Mouse (Mus musculus) urinary bladder, adult 18-20 months (tissue): ENCODE data around the gene Gm49373.

Experiments
- DNase-seq, 2 experiments: peaks; one replicate each; pipeline ENCODE4 v3.0.0; 2022; ENCODE audit warnings: low spot score in 2 of 2, mixed read lengths in 2 of 2

The Gm49373 gene

DNA sequence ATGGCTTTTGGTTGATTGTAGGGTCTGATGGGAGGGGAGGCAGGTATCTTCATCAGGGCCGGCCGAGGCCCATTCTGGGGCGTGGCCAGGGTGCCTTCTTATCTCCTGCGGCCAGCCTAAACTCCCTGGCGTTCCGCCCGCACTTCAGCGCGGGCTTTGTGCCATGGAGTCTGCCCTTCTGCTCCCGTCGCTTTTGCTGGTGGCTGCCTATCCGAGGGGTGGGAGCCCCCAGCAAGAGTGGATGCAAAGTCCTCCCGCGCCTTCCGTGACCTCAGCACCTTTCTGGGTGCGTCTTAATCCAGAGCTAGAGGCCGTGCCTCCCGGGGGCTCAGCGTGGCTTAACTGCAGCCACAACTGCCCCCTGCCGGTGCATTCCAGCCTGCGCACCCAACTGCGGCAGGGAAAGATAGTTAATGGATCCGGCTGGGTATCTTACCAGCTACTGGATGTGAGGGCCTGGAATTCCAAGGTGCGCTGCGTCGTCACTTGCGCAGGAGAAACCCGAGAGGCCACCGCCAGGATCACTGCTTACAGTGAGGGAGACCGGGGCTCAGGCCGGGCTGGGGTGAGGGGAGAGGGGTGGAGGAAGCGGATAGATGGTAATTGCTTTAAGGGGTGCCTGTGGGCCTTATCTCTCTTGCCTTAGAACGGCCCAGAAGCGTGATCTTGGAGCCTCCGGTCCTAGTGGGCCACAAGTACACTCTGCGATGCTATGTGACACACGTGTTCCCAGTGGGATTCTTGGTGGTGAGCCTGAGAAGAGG lies 43.4 kb downstream of the Gm49373 start, which contains the start of gene Icam4:
TSS of gene Icam4 (plus strand) at position 83 of the 764 bp plus-strand sequence.
- DNase-seq, result peak; percentile 66 to 82

DNA sequence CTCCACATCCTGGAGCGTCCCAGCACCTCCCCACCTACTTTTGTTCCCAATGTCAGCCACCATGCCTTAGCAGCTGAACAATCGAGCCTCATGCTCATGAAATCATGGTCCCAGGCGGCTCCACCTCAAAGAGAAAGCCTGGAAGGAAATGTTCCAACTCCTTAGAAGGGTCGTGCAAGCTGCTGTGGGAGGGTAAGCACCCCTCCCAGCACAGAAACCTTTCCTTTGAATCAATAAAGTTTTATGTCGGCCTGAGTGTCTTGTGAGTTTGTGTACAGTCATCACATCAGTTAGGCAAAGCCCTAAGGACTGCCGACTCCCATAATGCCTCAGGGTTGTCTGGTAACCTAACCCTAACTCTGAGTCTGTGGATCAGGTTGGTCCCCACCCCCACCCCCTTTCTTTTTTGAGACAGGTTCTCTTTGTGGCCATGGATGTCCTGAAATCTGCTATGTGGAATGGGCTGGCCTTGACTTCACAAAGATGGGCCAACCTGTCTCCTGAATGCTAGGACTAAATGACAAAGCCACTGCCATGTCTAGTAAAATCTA lies 44.3 kb downstream of the Gm49373 start:
- DNase-seq, result no peak

DNA sequence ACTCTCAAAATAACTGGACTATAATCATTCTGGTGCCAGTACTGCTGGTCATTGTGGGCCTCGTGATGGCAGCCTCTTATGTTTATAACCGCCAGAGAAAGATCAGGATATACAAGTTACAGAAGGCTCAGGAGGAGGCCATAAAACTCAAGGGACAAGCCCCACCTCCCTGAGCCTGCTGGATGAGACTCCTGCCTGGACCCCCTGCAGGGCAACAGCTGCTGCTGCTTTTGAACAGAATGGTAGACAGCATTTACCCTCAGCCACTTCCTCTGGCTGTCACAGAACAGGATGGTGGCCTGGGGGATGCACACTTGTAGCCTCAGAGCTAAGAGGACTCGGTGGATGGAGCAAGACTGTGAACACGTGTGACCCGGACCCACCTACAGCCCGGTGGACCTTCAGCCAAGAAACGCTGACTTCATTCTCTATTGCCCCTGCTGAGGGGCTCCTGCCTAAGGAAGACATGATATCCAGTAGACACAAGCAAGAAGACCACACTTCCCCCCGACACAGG lies 45.1 kb downstream of the Gm49373 start:
- DNase-seq, result no peak

- DNase-seq, result no peak
Observed at GRCm38 (mm10) chr9:21026849-21027248, 46.0 kb downstream of the Gm49373 start.

DNA sequence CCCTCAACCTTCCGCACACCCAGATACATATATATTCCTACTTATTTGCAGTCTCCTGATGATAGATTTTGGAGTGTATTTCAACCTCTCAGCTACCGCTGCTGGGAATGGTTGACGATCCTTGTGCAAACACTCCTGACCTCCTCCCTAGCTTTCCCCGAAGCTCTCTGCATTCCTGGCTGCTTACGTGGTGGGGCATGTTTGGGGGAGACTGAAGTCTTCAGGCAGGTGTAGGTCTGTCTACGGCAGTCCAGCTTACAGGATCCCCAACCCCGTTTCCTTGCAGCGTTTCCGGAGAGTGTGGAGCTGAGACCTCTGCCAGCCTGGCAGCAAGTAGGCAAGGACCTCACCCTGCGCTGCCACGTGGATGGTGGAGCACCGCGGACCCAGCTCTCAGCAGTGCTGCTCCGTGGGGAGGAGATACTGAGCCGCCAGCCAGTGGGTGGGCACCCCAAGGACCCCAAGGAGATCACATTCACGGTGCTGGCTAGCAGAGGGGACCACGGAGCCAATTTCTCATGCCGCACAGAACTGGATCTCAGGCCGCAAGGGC lies 47.6 kb downstream of the Gm49373 start:
- peak in 1 of 2 experiments; percentile 62 for DNase-seq

DNA sequence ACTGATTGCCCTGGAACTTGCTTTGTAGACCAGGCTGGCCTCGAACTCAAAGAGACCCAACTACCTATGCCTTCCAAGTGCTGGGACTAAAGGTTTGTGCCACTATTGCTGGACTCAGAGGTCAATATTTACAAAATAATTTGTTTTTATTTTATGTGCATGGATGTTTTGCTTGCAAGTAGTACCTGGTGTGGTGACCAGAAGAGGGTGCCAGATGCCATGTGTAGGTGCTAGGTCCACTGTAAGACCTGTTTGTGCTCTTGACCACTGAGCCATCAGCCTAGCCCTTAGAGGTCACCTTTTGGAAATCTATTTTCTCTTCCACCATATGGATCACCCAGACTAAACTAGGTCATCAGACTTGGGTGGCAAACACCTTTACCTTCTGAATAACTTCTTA lies 50.2 kb downstream of the Gm49373 start:
- no peak for DNase-seq

DNA sequence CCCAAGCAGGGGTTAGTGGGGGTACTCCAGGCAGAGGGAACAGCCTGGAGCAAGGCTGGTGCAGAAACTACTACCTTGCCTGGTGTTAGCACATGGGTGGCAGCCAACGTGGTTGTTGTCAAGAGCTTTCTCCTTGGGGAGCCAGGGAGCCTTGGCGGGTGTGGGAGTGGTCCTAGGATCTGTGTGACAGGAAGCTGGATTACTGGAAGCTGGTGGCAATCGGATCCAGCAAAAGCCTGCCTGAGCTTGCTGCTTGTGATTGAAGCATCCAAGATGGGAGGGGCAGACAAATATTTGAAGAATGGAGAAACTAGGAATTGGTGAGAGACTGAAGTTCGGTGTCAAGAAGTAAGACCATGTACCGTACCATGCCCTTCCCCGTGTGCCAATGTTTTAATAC lies 50.6 kb downstream of the Gm49373 start:
- DNase-seq, result no peak

GRCm38 (mm10) chr9:21021363-21021762 lies 51.5 kb downstream of the Gm49373 start:
- DNase-seq, result no peak

DNA sequence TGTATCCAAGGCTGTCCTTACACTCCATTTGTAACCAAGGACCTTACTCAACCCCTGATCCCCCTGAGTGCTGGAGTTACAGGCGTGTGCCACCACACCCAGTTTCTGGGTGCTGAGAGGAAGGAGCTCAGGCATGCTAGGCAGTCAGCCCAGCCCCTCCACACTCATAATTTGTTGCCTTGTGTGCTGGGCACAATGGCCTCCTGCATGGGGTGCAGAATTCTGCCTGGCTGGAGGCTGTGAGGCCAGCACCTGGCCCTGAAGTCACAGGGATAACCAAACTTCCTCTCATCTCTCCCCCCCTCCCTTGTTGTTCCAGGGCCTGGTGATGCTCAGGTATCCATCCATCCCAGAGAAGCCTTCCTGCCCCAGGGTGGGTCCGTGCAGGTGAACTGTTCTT lies 54.3 kb downstream of the Gm49373 start:
- DNase-seq, result no peak

GRCm38 (mm10) chr9:21017177-21017575 lies 55.7 kb downstream of the Gm49373 start:
- no peak for DNase-seq

GRCm38 (mm10) chr9:21016331-21017176 lies 56.3 kb downstream of the Gm49373 start:
- DNase-seq, result no peak

GRCm38 (mm10) chr9:21015571-21016130 lies 57.2 kb downstream of the Gm49373 start, which contains the start of gene Icam1:
TSS of gene Icam1 (plus strand) at chr9:21015985.
- DNase-seq, result peak; percentile 60

GRCm38 (mm10) chr9:21014691-21015570 lies 58.0 kb downstream of the Gm49373 start:
- DNase-seq, result peak; percentile 63 to 68
